Mouse (Mus musculus): Measurements from ENCODE around the gene Olfr494. TPM values are rescaled to one million over a fixed set of nuclear protein-coding genes. Genes with fewer than 3 reads are reported as not detected.

Gene Olfr494
- total RNA-seq (2023): not detected

DNA sequence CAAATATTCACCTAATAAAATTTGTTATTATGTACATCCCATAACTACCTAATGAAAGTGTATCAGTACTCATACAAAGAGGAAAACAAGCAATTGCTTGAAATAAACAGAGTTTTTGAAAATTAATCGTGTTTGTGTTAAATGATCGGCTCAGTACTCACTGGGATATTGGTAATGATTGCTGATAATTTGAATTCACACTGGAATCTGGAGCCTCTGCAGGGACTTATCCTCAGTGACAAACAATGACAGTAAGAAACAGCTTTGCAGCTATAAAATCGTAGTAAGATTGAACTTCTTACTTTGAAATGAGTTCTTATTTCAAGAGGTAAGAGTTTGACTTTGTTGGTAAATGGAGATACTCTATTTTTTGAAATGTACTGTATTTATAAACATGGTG lies at the start of gene Olfr494:
TSS of gene Olfr494 (plus strand) at position 301 of the 400 bp plus-strand sequence.

DNA sequence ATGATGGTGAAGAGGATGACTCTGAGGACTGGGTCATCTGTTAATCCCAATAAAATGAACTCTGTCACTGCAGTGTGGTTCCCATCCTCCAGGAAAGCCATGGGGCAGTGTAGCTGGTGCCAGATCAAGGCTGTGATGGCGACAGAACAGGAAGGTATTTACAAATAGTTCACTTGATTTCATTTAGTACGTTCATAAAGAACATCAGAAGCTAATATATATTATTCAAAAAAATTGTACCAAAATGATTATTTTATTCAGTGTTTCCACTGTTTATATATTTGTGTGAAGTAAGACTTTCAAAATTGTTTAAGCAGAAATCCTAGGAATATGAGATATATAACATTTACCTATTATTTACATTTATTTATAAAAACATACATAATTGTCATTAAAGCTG lies 41.6 kb upstream of the Olfr494 start, which contains the start of gene Olfr492:
TSS of gene Olfr492 (minus strand) at position 101 of the 400 bp plus-strand sequence.

DNA sequence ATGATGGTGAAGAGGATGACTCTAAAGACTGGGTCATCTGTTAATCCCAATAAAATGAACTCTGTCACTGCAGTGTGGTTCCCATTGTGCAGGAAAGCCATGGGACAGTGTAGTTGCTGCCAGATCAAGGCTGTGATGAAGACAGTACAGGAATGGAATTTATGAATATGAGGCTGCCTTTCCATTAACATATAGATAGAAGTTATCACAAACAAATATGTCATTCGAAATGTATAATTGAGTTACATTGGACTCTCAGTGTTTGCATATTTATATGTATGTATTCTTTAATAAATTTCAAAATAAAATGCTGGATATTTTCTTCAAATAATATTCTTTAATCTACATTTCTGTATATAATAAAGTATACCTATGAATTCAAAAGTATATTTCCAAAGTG lies 18.3 kb upstream of the Olfr494 start, which contains the start of gene Olfr493:
TSS of gene Olfr493 (minus strand) at position 101 of the 400 bp plus-strand sequence.

DNA sequence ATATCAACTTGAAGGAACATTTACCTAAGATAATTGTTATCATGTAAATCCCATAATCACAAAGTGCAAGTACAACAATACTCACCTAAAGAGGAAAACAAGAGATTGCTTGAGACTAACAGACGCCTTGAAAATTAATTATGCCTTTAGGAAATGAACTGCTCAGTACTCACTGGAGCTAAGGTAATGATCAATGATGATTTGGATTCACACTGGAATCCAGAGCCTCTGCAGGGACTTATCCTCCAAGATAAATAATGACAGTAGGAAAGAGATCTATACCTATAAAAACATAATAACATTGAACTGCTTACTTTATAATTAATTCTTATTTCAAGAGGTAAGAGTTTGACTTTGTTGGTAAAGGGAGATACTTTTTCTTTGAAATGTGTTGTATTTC lies 27.7 kb downstream of the Olfr494 start, which contains the start of gene Olfr495:
TSS of gene Olfr495 (plus strand) at position 301 of the 400 bp plus-strand sequence.

Other genes starting within 250 kb of the Olfr494 start
- not detected for gene Olfr484, start 237.9 kb upstream of the Olfr494 start, total RNA-seq (2023)
- gene Olfr485, start 205.5 kb upstream of the Olfr494 start, total RNA-seq (2023): not detected
- gene Olfr486, start 192.6 kb upstream of the Olfr494 start, total RNA-seq (2023): not detected
- gene Olfr487, start 150.7 kb upstream of the Olfr494 start, total RNA-seq (2023): not detected
- gene Olfr488, start 107.0 kb upstream of the Olfr494 start, total RNA-seq (2023): not detected
- not detected for gene Olfr490, start 76.4 kb upstream of the Olfr494 start, total RNA-seq (2023)
- gene Olfr491, start 51.9 kb upstream of the Olfr494 start, total RNA-seq (2023): not detected
- not detected for gene Olfr492, start 41.7 kb upstream of the Olfr494 start, total RNA-seq (2023)
- not detected for gene Olfr493, start 18.4 kb upstream of the Olfr494 start, total RNA-seq (2023)
- gene Olfr495, start 27.8 kb downstream of the Olfr494 start, total RNA-seq (2023): not detected
- gene Olfr497, start 55.1 kb downstream of the Olfr494 start, total RNA-seq (2023): not detected
- gene Olfr498, start 100.0 kb downstream of the Olfr494 start, total RNA-seq (2023): not detected
- gene Olfr502, start 159.7 kb downstream of the Olfr494 start, total RNA-seq (2023): not detected
- gene Olfr503, start 179.2 kb downstream of the Olfr494 start, total RNA-seq (2023): not detected
- gene Olfr504, start 200.5 kb downstream of the Olfr494 start, total RNA-seq (2023): not detected
- not detected for gene Olfr506, start 245.5 kb downstream of the Olfr494 start, total RNA-seq (2023)

Data from monocyte, adult 59 days (primary cell).